7 mouse cellular contexts compared by ENCODE assay signal in the genomic region with DNA sequence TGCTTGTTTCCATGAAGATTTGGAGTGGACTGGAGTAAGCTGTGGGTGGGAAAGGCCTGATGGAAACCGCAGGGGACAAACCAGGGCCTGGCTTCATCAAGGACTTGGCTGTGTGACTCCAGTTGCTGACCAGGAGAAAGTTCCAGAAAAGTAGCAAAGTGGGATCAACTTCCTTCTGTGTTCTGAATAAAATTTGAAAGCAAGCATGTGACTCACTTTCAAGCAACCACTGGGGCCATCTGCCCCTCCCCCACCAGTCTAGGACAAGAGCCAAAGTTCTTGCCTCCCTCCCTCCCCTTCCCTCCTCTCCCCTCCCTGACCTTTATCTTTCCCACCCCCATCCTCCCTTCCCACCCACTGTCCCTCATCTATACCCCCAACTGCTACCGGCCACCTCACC. TPM values are rescaled to one million over a fixed set of nuclear protein-coding genes. Genes with fewer than 3 reads are reported as not detected.
DNase-seq lines count a peak whose midpoint lies in the region; ATAC-seq and TF ChIP-seq lines count a peak whose summit lies in the region.

No protein-coding gene starts in this region.

- no peak for ATAC-seq in CD4-positive, CD25-positive, alpha-beta regulatory T cell, adult 4 months

- TF ChIP-seq POLR2A in thymus, adult 2 months (IDR thresholded peaks at IDR 0.05; ENCODE audit: control insufficient read depth, extremely low read depth, insufficient read depth, low read length, poor library complexity) = no peak

- no peak overlapping the region for H3K27ac ChIP-seq in thymus, adult 2 months (ENCODE audit: control insufficient read depth, insufficient read depth, low read length)

- no peaks in the 10 kb centered on the region for H3K4me1 ChIP-seq in thymus, adult 2 months (replicated peaks; ENCODE audit: control insufficient read depth, insufficient read depth, low read length)

- DNase-seq in right cerebral cortex, postnatal 4 days = peak; percentile 38
- DNase-seq in right cerebral cortex, postnatal 14 days = no peak
- peak; percentile 42 to 61 for DNase-seq in gastrocnemius, adult 8-10 months (ENCODE audit: low spot score in 2 of 2)
- peak; percentile 21 to 27 for DNase-seq in kidney, adult 8-10 months
- DNase-seq in testis, postnatal 14 days (ENCODE audit: low spot score) = peak; percentile 55
- no peak for DNase-seq in thymus, adult 2 months

- no peaks in the 10 kb centered on the region for H3K36me3 ChIP-seq in thymus, adult 2 months (ENCODE audit: control insufficient read depth, insufficient read depth, low read length)

- WGBS in thymus, adult 2 months = 76% methylated on average over 2 of the region's 2 CpGs

- no peaks in the 10 kb centered on the region for H3K27me3 ChIP-seq in thymus, adult 2 months (ENCODE audit: control insufficient read depth, insufficient read depth, low read length)

- H3K4me3 ChIP-seq in thymus, adult 2 months (ENCODE audit: control insufficient read depth, insufficient read depth, low read length) = no peak overlapping the region

- no peak for TF ChIP-seq CTCF in thymus, adult 2 months (IDR thresholded peaks at IDR 0.05; ENCODE audit: borderline replicate concordance, control insufficient read depth, extremely low read depth, insufficient read depth, low read length, poor library complexity)

RNA-seq across cellular contexts. Expression of gene Scmh1, which starts 35.9 kb away (rescaled TPM):
- total RNA-seq in gastrocnemius, adult 8-10 months (2022) = 10 to 100 TPM; 48.4 to 55.5 (median 53.9) TPM
- polyA plus RNA-seq in CD4-positive, CD25-positive, alpha-beta regulatory T cell, adult 4 months (2017; shearing (Covaris generic)) = 10 to 100 TPM; 10.4 TPM
- polyA plus RNA-seq in thymus, adult 2 months (2012; rRNA removed) = 41.7 and 48.3 TPM in 2 replicates

Comparison
In these comparisons a context has a peak if more than half of its experiments do, and no peak if none do; other contexts are left out.
1. DNase-seq: peak in right cerebral cortex, postnatal 4 days (single experiment), gastrocnemius, adult 8-10 months (2 of 2), kidney, adult 8-10 months (2 of 2) and testis, postnatal 14 days (single experiment); none in right cerebral cortex, postnatal 14 days (single experiment) and thymus, adult 2 months (single experiment).